Mouse (Mus musculus) limb, embryonic 15.5 days (tissue): ENCODE results near the gene Top3b. TPM values are rescaled to one million over a fixed set of nuclear protein-coding genes. Genes with fewer than 3 reads are reported as not detected.

Experiments used
- ATAC-seq: fragments of 200-750 bp; cut with Nextera tagmentation; 2 replicates; pipeline ENCODE4 v1.8.0; 2017; ENCODE audit warnings: low read depth, moderate TSS enrichment; ENCODE audit not compliant: insufficient number of reproducible peaks, low FRiP score, low TSS enrichment
- H3K27ac ChIP-seq: fragments of 300-500 bp; sonication (generic); 2 replicates; pipeline ENCODE4 v1.5.1; 2015; ENCODE audit warnings: moderate library complexity, mild to moderate bottlenecking, inconsistent platforms
- H3K27me3 ChIP-seq: fragments of 300-500 bp; sonication (generic); 2 replicates; pipeline ENCODE4 v1.6.1; 2015; ENCODE audit warnings: inconsistent platforms
- H3K36me3 ChIP-seq: fragments of 300-500 bp; sonication (generic); 2 replicates; pipeline ENCODE4 v1.6.1; 2015; ENCODE audit warnings: inconsistent platforms
- H3K4me1 ChIP-seq: fragments of 300-500 bp; sonication (generic); 2 replicates; pipeline ENCODE4 v1.6.1; 2015; ENCODE audit warnings: inconsistent platforms
- H3K4me2 ChIP-seq: fragments of 300-500 bp; sonication (generic); 2 replicates; pipeline ENCODE4 v1.6.1; 2015; ENCODE audit warnings: mild to moderate bottlenecking, inconsistent platforms
- H3K4me3 ChIP-seq: fragments of 300-500 bp; sonication (generic); 2 replicates; pipeline ENCODE4 v1.5.1; 2015; ENCODE audit warnings: mild to moderate bottlenecking, inconsistent platforms
- H3K9ac ChIP-seq: fragments of 300-500 bp; sonication (generic); 2 replicates; pipeline ENCODE4 v1.6.1; 2015; ENCODE audit warnings: inconsistent platforms
- H3K9me3 ChIP-seq: fragments of 300-500 bp; sonication (generic); 2 replicates; pipeline ENCODE4 v1.6.1; 2016; ENCODE audit warnings: inconsistent platforms
- WGBS: fragments of 180-500 bp; shearing (Covaris S2); methylation state at CpG from one replicate; pipeline ENCODE4 v1.1.7; 2015; 5-methylcytosine and 5-hydroxymethylcytosine counted together
- polyA plus RNA-seq: library from polyadenylated mRNA; unstranded; fragments of >200 nt; fragmentation: Nextera tagmentation; extraction: Ambion mirVana; gene quantifications from 2 replicates; pipeline ENCODE4 v1.2.1, GENCODE M21; 2015

Gene Top3b
- polyA plus RNA-seq, 1 experiment from 2014 or later = 76.4 TPM

GRCm38 (mm10) chr16:16862288-16862687 lies 8.2 kb upstream of the Top3b start:
- H3K36me3 ChIP-seq = no peaks in the 10 kb centered on the region
- H3K27ac ChIP-seq = no peak overlapping the region
- no peak for ATAC-seq
- H3K4me1 ChIP-seq = no peaks in the 10 kb centered on the region
- H3K9me3 ChIP-seq = no peaks in the 10 kb centered on the region
- no peak overlapping the region for H3K4me2 ChIP-seq
- no peak overlapping the region for H3K9ac ChIP-seq
- no peak overlapping the region for H3K4me3 ChIP-seq
- 84% methylated on average over 3 of the region's 3 CpGs for WGBS
- no peaks in the 10 kb centered on the region for H3K27me3 ChIP-seq

GRCm38 (mm10) chr16:16863978-16864377 lies 6.6 kb upstream of the Top3b start, which contains the start of gene Igll1:
Gene Igll1, minus strand, starts transcription at chr16:16863985.
- Histone ChIP-seq H3K36me3 (no peaks in the 10 kb centered on the region), H3K4me1 (no peaks in the 10 kb centered on the region), H3K4me3 (no peak within 1 kb of the TSS), H3K27ac (no peak within 1 kb of the TSS), H3K9me3 (no peaks in the 10 kb centered on the region), H3K9ac (no peak within 1 kb of the TSS), H3K4me2 (no peak within 1 kb of the TSS), H3K27me3 (no peaks in the 10 kb centered on the region)
- ATAC-seq = no peak
- WGBS = 81% methylated on average over 2 of the region's 2 CpGs

GRCm38 (mm10) chr16:16865217-16865616 lies 5.3 kb upstream of the Top3b start:
- ATAC-seq = no peak
- no peak overlapping the region for H3K4me3 ChIP-seq

GRCm38 (mm10) chr16:16865696-16866561 lies 4.6 kb upstream of the Top3b start:
- H3K27ac ChIP-seq = no peak overlapping the region
- WGBS = 46% methylated on average over 4 of the region's 5 CpGs

More at GRCm38 (mm10) chr16:16865217-16865616, 5.3 kb upstream of the Top3b start:
- no peak overlapping the region for H3K9ac ChIP-seq
- H3K4me2 ChIP-seq = no peak overlapping the region
- H3K36me3 ChIP-seq = no peaks in the 10 kb centered on the region
- no peak overlapping the region for H3K27ac ChIP-seq
- H3K4me1 ChIP-seq = no peaks in the 10 kb centered on the region
- H3K27me3 ChIP-seq = no peaks in the 10 kb centered on the region
- H3K9me3 ChIP-seq = no peaks in the 10 kb centered on the region

GRCm38 (mm10) chr16:16870241-16870616 lies 307 bp upstream of the Top3b start:
- no peaks in the 10 kb centered on the region for H3K9me3 ChIP-seq
- no peak for ATAC-seq
- H3K9ac ChIP-seq = no peak overlapping the region
- H3K27me3 ChIP-seq = no peaks in the 10 kb centered on the region
- peak overlapping the region; percentile 97 for H3K27ac ChIP-seq
- 34% methylated on average over 7 of the region's 7 CpGs for WGBS
- H3K4me3 ChIP-seq = peak overlapping the region; percentile 75
- 0 out of 2 replicates have a peak, but pooled peaks cover 8% of the 10 kb centered on the region for H3K4me1 ChIP-seq
- peaks cover 12% of the 10 kb centered on the region for H3K36me3 ChIP-seq
- peak overlapping the region; percentile 59 for H3K4me2 ChIP-seq

More at GRCm38 (mm10) chr16:16865696-16866561, 4.6 kb upstream of the Top3b start:
- no peak for ATAC-seq
- Histone ChIP-seq H3K9ac (no peak overlapping the region), H3K4me2 (no peak overlapping the region), H3K4me1 (no peaks in the 10 kb centered on the region), H3K9me3 (no peaks in the 10 kb centered on the region), H3K36me3 (no peaks in the 10 kb centered on the region), H3K27me3 (no peaks in the 10 kb centered on the region), H3K4me3 (no peak overlapping the region)

- Histone ChIP-seq H3K4me2 (no peak overlapping the region), H3K4me3 (no peak overlapping the region), H3K27me3 (no peaks in the 10 kb centered on the region), H3K9ac (no peak overlapping the region), H3K4me1 (no peaks in the 10 kb centered on the region), H3K9me3 (no peaks in the 10 kb centered on the region), H3K27ac (no peak overlapping the region), H3K36me3 (peaks cover 89% of the 10 kb centered on the region)
- ATAC-seq = no peak
- 87% methylated on average over 5 of the region's 5 CpGs for WGBS
Observed at GRCm38 (mm10) chr16:16879025-16879424, 8.5 kb downstream of the Top3b start.

- 96% methylated on average over 1 of the region's 1 CpGs for WGBS
- Histone ChIP-seq H3K27me3 (no peaks in the 10 kb centered on the region), H3K4me1 (no peaks in the 10 kb centered on the region), H3K9me3 (no peaks in the 10 kb centered on the region), H3K9ac (no peak overlapping the region), H3K4me2 (no peak overlapping the region), H3K4me3 (no peak overlapping the region), H3K27ac (no peak overlapping the region), H3K36me3 (peaks cover 100% of the 10 kb centered on the region)
- ATAC-seq = no peak
Observed at GRCm38 (mm10) chr16:16888341-16888740, 17.8 kb downstream of the Top3b start.

GRCm38 (mm10) chr16:16892366-16892765 lies 21.8 kb downstream of the Top3b start:
- Histone ChIP-seq H3K4me1 (peaks cover 12% of the 10 kb centered on the region), H3K4me3 (no peak overlapping the region), H3K36me3 (peaks cover 73% of the 10 kb centered on the region), H3K4me2 (no peak overlapping the region), H3K9ac (no peak overlapping the region), H3K27me3 (no peaks in the 10 kb centered on the region), H3K27ac (no peak overlapping the region), H3K9me3 (no peaks in the 10 kb centered on the region)
- 91% methylated on average over 7 of the region's 7 CpGs for WGBS
- ATAC-seq = no peak

- no peak overlapping the region for H3K9ac ChIP-seq
- peaks cover 37% of the 10 kb centered on the region for H3K36me3 ChIP-seq
- no peaks in the 10 kb centered on the region for H3K9me3 ChIP-seq
- peak overlapping the region; percentile 64; the same call in 1 of the 2 replicates for H3K4me3 ChIP-seq
- peak; percentile 45 for ATAC-seq
- H3K27me3 ChIP-seq = no peaks in the 10 kb centered on the region
- 16% methylated on average over 4 of the region's 4 CpGs for WGBS
- no peak overlapping the region; the same call in 1 of the 2 replicates for H3K4me2 ChIP-seq
- H3K27ac ChIP-seq = peak overlapping the region; percentile 22; the same call in 1 of the 2 replicates
- peaks cover 17% of the 10 kb centered on the region for H3K4me1 ChIP-seq
Observed at GRCm38 (mm10) chr16:16896015-16896381, 25.5 kb downstream of the Top3b start.

- H3K36me3 ChIP-seq = peaks cover 32% of the 10 kb centered on the region
- peak within 1 kb of the TSS; percentile 47 for H3K27ac ChIP-seq
- peak; percentile 84 for ATAC-seq
- peak within 1 kb of the TSS; percentile 54 for H3K9ac ChIP-seq
- H3K4me1 ChIP-seq = peaks cover 17% of the 10 kb centered on the region
- no peaks in the 10 kb centered on the region for H3K27me3 ChIP-seq
- peak within 1 kb of the TSS; percentile 64 for H3K4me3 ChIP-seq
- H3K9me3 ChIP-seq = no peaks in the 10 kb centered on the region
- peak within 1 kb of the TSS; percentile 61 for H3K4me2 ChIP-seq
- under 1% methylated on average over 29 of the region's 29 CpGs for WGBS
Observed at GRCm38 (mm10) chr16:16896382-16897055, 26.0 kb downstream of the Top3b start, which contains the start of gene Ppm1f. Gene Ppm1f, plus strand, starts transcription at chr16:16896469.

GRCm38 (mm10) chr16:16897056-16897584 lies 26.6 kb downstream of the Top3b start:
- Histone ChIP-seq H3K4me2 (peak overlapping the region; percentile 61), H3K9ac (peak overlapping the region; percentile 54), H3K27ac (0 out of 2 replicates have a peak overlapping the region, but pooled peaks have one; percentile 47), H3K36me3 (peaks cover 28% of the 10 kb centered on the region), H3K4me3 (peak overlapping the region; percentile 64), H3K4me1 (peaks cover 17% of the 10 kb centered on the region), H3K27me3 (no peaks in the 10 kb centered on the region), H3K9me3 (no peaks in the 10 kb centered on the region)
- ATAC-seq = no peak
- 18% methylated on average over 10 of the region's 10 CpGs for WGBS

GRCm38 (mm10) chr16:16902329-16902728 lies 31.8 kb downstream of the Top3b start:
- no peaks in the 10 kb centered on the region for H3K9me3 ChIP-seq
- no peak overlapping the region for H3K9ac ChIP-seq
- no peaks in the 10 kb centered on the region for H3K27me3 ChIP-seq
- H3K4me2 ChIP-seq = no peak overlapping the region
- WGBS = 73% methylated on average over 4 of the region's 4 CpGs
- no peak for ATAC-seq
- H3K4me1 ChIP-seq = peaks cover 5% of the 10 kb centered on the region
- H3K27ac ChIP-seq = no peak overlapping the region
- H3K4me3 ChIP-seq = no peak overlapping the region
- peaks cover 39% of the 10 kb centered on the region for H3K36me3 ChIP-seq
